Mouse (Mus musculus) ovary, postnatal 36 days (tissue): ENCODE measurements around the gene Cd84.
"Not testable (repeated sequence)": the region's sequence is repeated elsewhere in the genome, so short reads cannot be mapped to it uniquely, and the experiment has no call there.

Experiments
- DNase-seq: peaks from one replicate; pipeline ENCODE4 v3.0.0; 2022; ENCODE audit warnings: low spot score, mixed read lengths

Gene Cd84

DNA sequence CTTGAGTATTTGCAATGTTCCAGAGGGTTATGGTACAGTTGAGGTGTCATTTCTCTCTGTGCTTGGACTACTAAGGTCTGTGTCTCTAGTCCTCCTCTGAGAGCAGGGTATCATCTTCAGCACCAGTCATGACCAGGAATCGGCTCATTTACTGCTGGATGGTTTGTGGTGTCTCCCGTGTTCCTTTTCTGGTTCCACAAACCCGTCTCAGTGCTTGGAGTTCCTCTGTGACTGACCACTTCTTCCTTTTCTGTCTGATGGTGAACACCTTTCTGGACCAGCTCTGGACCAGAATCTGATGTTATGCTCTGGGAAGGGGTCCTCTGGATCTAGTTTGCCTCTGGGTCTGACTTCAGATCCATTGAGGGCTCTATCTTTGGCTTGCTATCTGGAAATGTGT lies at the start of gene Cd84:
Gene Cd84 (plus strand): TSS at position 210 of the 400 bp plus-strand sequence.
- no peak for DNase-seq

DNA sequence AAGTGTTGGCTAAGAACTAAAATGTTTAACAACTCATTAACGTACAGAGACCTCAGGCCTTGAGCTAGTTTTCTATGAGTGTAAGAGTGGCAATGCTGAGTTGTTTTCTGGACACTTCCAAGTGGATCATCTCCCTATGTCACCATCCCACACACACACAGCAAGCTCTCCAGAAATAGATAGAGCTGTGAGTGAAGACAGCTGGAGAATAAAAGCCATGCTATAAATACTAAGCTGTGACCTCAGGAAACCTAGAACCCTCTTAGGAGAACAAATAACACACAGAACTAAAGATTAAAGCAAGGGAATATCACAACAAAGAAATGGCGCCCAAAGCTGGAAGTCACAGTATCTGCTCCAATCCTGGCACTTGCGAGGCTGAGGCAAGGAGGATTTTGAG lies 48.0 kb upstream of the Cd84 start:
- DNase-seq, result no peak

DNA sequence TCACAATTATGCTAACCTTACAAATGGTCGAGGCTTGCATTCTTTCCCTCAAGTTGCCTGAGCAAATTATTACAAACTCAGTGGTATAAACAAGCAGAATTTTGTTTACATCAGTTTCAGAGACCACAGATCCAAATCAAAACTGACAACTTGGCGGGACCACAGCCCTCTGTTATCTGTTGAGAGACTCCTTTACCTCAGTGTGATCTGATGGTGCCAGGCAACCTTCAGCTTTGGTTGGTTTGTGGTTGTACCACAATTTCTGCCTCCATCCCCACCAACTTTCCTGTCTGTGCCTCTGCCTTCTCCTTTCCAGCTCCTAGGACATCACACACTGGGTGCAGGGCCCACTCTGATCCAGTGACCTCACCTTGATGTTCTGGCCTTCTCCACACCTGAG lies 43.3 kb upstream of the Cd84 start:
- no peak for DNase-seq

DNA sequence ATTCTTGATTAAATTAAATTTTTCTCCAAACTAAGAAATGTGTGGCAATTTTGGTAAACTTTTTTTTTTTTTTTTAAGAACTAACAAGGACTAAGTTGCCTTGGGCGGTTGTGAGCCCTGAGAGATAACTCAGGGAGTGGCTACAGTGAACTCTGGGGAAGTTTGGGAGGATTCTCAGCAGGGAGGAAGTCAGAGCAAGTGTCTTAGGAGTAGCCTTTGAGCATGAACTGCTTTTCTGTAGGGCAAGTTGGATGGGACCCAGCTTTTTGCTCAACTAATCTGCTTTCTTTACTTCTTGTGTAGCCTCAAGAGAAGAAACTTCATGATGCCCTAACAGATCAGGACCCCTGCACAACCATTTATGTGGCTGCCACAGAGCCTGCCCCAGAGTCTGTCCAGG lies 41.7 kb upstream of the Cd84 start:
- DNase-seq, result no peak

DNA sequence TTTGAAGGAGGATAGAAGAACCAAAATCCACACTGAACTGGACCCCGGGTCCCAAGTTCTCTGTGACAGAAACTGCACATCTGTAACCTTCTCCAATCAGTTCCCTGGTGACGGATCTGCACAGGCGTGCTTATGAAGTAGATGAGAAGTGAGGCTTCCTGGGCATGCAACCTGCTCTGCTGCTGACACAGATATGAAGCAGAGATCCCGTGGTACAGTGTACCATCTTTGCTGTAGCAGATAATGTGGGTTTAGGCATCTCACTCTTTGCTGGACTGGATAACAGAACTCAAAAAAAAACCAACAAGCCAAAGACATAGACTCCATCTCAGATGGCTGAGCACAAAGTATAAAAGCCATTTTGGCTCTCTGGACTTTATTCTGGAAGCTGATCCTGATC lies 39.8 kb upstream of the Cd84 start:
- no peak for DNase-seq

DNA sequence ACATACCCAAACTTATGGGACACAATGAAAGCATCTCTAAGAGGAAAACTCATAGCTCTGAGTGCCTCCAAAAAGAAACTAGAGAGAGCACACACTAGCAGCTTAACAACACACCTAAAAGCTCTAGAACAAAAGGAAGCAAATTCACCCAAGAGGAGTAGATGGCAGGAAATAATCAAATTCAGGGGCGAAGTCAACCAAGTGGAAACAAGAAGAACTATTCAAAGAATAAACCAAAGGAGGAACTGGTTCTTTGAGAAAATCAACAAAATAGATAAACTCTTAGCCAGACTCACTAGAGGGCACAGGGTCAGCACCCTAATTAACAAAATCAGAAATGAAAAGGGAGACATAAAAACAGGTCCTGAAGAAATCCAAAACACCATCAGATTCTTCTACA lies 28.4 kb upstream of the Cd84 start:
- not testable (repeated sequence) for DNase-seq

DNA sequence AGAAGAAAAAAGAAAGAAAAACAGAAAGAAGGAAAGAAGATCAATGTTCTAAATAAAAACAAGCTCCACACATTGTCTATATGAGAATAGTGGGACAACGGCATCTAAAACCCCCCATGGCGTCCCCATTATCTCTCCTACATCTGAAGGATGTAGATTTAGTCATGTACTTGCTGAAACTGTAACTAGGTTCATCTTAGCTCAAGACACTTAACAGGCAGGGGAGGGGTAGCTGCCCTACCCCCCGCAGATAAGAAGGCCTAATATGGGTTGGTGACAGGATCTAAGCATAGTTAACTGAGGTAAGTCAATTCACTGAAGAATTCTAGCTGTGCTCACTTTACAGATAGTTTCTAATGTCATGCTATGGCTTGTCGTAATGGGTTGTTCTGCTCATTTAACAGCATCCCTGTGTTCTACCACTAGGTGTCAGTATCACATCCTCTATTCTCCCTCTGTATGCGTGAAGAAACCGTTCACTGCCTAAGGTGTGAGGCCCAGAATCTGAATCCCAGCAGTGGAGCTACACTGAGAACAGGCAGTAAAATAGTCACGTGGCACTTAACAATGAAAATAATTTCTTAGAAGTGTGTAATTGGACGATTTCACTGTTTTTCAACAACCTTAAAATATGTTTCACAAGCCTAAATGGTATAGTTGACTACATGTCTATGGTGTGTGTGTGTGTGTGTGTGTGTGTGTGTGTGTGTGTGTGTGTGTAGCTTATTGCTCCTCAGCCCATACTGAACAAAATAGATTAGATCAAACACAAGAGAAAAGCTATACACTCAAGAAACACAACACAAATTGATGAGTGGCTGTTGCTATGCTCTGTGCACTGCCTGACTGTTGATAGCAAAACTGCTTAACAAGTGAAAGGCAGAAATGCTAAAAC lies 23.7 kb upstream of the Cd84 start:
- no peak for DNase-seq

DNA sequence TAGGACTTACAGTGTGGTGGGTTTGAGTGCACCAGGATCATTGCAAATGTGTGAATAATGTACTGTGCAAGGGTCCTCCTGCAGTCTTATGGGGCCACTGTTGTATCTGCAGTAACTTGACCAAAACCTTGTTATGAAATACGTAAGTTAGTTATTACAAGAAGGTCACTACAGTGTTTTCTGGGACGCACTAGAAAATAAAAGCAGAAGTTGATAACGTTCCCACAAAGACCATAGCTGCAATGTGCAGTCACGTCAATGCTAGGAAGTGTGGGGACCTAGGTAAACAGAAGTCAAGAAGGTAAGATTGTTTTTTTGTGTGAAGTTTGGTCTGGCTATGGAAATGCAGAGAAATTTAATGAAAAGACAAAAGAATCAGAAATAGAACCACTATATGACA lies 22.5 kb upstream of the Cd84 start:
- no peak for DNase-seq

DNA sequence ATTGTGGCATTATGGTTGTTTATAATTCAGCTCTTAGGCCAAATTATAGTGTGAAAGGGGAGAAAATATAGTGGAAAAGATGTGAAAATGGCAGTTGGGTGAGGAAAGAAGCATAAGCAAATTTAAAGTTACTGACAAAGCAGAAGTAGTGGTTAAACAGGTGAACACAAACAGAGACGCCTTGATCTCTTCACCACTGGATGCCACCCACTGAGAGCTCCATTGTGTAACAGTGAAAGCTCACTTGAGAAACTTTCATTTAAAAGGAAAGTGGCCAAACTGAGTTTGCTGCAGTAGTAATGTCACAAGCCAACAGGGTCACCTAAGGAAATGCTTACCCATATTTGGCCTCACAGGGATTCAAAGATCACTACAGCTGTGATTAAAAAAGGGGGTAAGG lies 18.2 kb upstream of the Cd84 start:
- no peak for DNase-seq

DNA sequence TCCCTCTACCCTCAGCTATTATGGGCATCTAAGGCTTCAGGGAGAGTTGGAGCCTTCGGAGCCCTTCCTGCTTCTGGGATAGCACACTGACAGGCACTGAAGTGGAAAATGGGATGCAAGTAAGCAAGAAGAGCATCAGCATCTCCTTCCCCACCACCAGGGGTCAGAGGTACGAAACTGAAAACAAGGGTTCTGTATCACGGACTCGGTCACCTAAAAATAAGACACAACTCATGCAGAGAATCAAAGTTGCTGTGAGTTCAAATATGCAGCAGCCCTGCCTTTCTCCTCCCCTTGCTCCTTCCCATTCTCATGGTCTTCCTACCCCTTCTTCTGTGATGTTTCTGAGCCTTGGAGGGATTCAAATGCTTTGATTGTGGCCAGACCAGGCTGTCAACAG lies 14.0 kb upstream of the Cd84 start:
- DNase-seq, result no peak

DNA sequence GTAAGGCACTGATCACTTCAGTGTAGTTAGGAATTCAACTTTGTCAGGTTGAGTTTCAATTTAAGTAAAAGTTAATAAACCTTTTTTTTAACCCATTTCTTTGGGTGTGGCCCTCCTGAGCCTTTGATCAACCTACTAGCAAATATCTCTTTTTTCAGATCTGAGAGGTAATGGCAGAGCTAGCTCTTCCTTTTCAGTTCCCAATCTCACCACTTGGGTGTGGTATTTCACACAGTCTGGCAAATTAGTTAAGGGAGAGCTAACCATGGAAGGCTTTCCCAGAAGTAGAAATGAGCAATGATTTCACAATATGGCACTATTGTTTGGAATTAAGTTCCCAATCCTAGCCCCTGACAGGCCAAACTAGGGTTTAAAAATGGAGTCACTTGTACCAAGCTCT lies 13.3 kb upstream of the Cd84 start:
- no peak for DNase-seq

DNA sequence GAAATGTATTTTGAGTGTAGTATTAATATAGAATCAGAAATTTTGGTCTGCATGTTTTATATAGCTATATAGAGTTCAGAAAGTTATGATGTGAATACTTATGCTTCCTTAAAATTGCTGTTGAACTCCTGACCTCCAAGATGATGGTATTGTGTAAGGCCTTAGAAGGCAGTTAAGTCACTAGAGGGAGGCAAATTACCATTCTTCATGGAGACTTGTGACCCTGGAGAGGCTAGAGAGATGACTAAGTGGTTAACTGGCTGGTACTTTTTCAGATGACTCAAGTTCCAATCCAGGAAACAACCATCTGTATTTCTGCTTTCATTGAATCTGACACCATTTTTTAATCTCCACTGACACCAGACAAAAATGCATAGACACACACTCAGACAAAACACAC lies 11.8 kb upstream of the Cd84 start:
- no peak for DNase-seq

DNA sequence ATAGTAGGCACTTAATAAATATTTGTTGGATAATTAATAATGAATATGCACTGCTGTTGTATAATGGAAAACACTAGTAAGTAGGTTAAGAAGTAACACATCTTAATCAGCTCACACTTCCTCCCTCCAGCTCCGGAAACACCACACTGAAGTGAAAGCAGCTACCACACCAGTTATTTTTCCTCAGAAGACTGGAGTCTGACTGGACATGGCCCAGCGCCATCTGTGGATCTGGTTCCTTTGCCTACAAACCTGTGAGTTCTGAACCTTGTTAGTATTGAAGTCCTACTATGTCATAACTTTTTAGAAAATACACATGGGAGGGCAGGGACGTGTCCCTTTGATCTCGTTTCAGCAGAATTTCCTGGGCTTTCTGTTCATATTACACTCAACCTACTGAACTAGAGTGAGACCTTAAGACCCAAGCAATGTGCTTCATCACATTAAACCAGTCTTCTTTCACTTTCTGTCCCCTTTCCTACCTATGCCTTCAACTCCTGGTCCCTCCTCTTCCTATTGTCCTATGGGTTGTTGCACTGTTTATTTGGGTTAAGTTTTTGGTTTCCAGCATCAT lies 1.0 kb downstream of the Cd84 start:
- DNase-seq, result no peak

DNA sequence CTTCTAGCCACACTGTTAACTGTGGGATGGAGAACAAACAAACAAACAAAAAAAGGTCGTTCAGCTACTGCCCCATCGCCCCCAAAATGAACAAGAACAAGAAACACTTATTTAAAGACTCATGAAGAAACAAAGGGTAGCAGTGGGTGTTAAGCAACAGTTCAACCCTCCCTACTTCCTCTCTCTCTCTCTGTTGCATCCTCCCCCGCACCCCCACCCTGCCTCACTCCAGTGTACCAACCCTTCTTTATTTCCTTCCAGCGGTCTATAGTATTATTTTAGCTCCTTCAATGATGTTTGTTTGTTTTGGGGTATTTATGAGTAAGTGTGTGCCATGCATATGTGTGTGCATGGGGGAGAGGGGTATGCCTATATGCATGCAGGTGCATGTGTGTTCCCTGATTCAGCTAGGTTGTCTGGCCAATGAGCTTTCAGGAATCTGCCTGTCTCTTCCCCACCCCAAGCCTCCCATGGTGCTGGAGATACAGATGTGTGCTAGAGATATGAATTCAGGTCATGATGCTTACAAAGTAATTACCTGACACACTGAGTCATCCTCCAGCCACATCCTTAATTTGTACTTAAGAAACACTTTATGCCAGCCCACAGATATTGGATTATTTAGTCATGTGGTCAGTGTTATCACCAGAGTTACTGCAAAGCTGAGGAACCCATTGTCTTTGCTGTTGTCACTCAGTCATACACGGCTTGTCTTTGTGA lies 5.7 kb downstream of the Cd84 start:
- no peak for DNase-seq

DNA sequence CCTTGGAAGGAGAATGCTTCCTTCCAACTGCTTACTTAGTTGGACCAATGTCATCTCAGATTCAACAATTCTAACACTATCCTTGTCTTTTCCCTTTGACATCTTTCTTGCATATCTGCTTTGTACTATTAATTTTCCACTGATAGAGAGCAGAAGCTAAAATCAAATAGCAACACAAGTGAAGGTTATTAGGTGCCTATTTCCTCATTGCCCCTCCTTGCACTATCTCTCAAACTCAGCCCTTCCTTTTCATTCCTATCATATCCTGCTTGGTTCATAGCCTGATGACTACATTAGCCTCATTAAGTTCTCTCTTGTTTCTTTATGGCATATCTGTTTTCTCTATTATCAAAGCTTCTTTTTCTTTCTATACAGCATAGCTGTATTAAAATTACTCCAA lies 8.7 kb downstream of the Cd84 start:
- DNase-seq, result no peak

DNA sequence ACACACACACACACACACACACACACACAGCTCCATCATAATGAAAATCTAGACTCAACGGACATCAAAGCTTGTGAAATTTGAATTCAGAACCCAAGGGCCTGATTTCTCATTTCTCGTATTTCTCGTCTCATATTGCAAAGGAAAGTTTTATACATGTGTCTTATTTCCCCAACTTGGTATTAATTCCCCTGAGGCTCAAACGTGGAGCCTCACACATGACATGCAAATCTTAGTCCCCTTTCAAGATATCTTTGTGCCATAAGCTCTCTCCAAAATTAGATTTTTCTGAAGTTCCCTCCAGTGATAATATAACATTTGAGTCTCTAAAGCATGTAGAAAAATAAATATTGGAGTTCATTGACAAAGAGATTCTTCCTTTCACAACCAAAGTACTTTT lies 9.3 kb downstream of the Cd84 start:
- DNase-seq, result no peak

DNA sequence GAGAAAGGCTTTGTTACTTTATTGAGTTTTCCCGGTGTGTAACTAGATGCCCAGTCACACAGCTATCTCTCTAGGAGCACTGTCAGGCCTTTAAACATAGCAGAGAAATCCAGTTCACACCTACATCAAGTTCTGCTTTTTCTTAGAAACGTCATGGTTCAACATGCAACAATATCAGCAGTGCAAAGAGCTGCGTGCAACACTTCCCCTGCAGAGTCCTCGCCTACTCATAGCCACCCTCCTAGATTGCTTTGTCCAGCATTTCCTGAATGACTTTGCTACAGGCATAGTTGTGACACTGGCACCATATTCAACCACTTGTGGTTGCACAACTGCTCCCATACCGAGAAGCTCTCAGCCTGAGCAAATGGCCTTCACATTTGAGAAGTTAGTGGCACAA lies 10.0 kb downstream of the Cd84 start:
- DNase-seq, result no peak

DNA sequence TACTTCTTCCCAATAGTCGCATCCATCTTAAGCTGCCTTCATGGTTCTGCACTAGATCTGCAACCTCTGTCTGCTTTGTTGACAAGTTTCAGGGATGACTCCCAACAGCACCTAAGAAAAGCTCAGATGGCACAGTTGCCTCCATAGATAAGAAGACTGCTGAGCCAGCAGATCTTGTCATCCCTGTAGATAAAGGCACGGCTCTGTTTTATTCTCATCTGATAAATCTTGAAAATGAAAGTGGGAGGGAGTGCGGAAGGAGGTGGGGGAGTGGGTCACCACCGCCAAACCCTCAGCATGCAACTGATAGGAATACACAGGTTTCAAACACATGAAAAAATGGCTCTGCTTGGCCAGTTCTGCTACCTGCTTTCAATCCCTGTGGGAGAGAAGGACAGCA lies 26.0 kb downstream of the Cd84 start:
- DNase-seq, result no peak

DNA sequence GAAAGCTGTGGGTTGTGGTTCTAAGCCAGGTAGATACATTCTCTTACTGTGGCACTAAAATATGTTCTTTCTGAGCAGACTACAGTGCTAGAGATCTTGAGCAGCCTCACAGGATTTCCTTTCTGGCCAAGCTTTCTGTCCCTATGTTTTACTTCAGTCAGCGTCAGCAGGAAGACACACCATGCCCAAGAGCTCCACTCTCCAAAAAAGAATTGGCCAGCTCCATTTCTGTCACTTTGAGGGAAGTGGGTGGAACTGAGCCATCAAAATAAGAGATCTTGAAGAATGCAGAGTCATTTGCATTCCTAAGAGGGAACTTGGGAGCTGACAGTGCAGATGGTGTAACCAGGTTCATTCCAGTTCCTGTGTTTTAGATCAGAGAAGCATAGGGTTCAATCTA lies 47.5 kb downstream of the Cd84 start:
- no peak for DNase-seq

DNA sequence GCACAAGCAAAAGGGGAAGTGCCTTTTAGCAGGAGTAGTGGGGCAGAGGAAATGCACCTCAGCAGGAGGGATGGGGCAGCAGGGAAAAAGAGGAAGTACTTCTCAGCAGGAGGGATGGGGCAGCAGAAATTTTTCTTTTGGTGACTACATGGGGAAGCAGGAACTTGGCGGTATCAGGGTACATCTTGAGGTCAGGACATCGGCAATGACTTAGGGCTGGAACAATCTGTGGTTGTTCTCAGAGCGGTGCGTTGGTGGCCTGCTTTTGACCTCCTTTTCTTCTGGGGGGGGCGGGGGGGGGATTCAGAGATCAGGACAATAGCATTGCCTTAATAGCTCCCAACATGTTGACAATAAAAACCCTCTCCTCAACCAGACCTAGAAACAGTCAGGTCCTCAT lies 55.9 kb downstream of the Cd84 start, which contains the start of gene Gm10521:
Gene Gm10521 (plus strand): TSS at position 301 of the 400 bp plus-strand sequence.
- DNase-seq, result not testable (repeated sequence)

DNA sequence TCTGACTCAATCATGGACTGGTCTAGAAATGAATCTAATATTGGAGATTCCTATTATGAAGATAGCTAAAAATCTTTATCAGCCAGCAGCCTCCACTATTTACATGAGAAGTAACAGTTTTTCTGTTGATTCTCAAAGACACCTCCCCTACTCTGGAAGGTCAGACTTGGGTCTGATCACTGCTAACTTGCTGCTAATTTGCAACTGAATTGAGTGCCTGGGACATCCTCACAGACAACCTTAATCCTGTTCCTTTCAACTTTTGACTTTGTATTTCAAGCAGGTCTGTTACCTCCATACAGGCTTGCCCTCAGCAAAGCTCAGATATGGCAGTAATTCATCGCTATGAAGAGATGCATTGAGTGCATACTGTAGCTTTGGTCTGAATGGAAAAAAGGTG lies 64.5 kb downstream of the Cd84 start:
- no peak for DNase-seq

DNA sequence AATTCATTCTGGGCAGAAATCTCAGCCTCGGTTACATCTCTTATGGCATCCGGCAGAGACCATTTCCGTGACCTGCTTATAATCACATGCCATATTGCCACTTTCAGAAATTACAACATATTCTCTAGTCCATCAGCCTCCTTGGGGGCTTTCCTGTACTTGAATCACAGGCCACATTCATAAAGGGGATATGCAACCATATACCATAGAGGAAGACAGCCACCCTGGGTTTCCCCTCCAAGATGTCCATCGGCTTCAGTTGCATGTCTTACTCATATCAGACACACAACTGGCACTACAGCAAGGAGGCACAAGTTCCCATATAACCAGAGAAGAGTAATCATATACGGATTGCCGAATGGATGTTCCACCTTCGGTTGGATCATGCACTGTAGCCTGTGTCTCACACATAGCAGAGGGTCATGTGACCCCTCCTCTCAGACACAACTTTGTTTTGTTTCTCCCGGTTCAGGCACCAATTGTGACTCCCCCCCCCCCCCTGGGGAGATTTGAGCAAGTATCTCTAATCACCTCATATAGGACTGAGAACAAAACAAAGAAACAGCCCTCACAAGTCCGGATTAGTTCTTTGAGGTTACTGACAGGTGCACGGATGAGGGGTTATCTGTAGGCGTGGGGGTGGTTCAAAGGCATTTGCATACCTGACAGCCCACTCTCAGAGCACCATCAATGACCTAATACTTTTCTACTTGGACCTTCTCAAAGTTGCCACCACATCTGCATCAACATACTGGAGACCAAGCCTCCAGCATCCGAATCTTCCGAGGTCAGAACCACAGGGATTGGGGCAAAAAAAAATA lies 76.4 kb downstream of the Cd84 start:
- no peak for DNase-seq
